Mouse (Mus musculus) embryo, embryonic 11 days (tissue): ENCODE results near the gene Fam207a.
A peak's percentile ranks its signal among the peaks of the same experiment; 100 is the strongest.

Source experiments
- DNase-seq: peaks from one replicate; pipeline ENCODE4 v3.0.0-alpha.2; 2015

The Fam207a gene

DNA sequence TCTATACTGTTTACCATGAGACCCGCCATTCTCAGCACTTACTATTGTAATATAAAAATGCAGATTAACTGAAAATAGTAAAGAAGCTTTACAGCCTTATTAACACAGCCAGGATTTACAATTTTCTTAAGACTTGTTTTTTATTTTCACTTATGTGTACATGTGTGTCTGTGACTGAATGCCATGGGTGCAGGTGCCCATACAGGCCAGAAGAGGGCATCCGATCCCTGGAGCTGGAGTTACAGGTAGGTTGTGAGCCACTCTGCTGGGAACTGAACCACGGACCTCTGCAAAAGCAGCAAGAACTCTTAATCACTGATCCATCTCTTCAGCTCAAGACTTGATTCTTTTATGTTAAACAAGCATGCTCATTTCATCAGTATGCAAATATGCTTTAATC, 22.7 kb downstream of the Fam207a start:
- DNase-seq: no peak

DNA sequence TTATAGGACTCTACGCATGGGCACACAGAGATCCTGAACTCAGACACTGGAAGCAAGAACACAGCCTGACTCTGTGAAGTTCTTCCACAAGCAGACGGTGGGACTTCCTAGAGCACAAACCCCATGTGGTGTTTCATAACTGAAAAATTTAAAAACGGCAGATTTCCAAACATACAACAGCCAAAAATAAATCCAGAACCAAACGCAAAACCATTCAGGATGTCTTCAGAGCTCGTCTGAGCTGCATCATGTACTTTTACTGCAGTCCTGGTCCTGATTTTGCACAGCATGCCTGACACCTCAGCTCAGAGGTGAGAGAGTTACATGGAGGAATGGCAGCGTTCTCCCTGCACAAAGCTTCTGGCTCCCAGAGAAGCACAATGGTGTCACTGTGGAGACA, 24.0 kb downstream of the Fam207a start:
- no peak for DNase-seq

DNA sequence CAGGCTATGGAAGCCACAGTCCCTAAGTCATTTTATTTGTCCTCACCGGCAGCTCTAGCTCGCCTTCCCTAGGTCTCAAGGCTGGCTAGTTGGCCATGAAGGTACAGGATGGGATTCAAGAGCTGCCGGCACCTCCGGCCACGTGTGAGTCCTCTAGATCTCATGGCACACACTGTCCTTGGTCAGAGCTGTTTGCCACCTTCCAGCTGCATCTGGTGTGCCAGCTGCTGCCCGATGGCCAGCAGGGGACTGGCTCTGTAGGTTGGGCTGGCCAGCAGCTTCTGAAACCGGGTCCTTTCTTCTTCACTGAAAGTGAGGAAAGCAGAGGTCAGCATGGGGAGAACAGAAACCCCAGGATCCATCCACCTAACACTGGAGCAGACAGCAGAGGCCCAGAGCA, 27.4 kb downstream of the Fam207a start:
- DNase-seq: no peak

DNA sequence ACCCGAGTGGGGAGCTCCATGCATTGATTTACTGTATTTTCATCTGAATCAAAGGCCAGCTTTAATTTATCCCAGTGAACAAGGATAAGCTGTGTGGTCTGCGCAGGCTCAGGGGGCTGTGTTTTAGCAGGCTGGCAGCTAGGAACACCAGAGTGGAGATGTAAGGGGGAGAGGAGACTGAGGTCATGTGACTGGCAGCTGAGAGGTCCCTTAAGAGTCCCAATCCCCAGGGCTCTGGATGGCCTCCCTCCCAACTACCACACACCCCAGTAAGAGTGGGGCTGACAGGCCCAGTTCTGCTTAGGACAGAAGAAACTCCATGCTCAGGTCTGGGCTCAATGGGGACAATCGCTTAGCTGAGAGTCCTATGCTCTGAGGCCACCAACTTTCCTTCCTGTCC, 29.8 kb downstream of the Fam207a start:
- no peak for DNase-seq

DNA sequence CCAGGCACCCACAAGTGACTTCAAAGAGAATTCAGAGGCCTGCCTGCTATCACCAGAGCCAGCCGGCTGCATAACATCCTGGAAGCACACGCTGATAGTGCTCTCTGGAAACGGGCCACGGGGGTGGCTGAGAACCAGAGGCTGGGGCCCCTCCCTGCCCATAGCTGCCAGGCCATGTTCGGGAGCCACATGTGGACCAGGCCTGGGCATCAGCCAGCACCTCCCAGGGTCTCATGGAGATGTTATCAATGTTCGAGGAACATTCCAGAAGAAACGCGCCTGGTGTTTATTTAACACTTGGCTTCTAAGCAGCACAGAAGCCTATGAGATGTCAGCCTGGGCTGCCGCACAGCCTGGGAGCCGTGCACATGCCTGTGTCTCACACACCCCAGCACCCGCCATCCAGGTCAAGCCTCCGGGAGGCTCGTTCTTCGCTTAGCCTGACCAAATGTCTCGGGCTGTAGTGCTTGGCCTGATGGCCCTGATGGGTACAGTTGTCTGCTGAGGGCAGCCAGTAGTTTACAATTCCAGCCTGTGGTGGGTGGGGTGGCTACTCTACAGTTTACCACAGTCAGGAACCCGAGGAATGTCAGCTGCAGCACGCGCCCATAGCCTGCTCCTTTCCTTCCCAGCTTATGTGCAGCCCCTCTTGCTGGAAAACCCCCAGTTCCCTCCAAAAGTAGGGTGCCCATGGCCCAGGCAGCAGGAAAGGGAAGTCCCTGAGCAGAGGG, 31.2 kb downstream of the Fam207a start:
- peak; percentile 32 for DNase-seq

DNA sequence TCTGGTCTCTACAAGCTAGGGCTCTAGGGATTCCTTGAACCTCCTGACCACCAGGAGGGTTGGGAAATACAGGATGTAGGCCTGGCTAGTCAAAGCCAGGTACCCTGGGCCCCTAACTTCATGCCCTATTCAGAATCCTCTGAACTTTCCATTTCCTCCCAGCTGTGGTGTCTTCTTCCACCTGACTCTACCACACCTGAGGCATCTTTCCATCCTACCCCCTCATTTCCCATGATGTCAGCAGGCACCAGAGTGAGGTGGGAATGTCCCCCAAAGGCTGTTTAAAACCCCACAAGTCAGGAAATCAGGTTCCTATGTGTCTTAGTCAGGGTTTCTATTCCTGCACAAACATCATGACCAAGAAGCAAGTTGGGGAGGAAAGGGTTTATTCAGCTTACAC, 33.8 kb downstream of the Fam207a start:
- no peak for DNase-seq

DNA sequence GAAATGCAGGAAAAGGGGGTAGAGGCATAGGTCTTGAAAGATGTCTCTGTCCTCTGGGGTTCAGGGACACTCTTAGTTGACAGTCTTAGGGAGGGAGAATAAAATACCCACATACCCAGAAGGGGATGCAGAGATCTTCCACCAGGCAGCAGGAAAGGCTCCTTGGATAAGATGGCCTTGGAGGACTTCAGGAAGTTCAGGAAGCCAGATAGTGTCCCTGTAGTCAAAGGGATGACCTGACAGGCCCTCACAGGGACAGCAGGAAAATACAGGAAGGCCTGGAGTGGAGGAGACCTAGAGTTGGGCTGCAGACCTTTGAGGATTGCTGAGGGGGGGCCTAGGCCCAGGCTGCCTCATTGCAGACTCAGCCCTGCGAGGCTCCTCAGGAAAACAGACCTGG, 35.6 kb downstream of the Fam207a start:
- DNase-seq: no peak

DNA sequence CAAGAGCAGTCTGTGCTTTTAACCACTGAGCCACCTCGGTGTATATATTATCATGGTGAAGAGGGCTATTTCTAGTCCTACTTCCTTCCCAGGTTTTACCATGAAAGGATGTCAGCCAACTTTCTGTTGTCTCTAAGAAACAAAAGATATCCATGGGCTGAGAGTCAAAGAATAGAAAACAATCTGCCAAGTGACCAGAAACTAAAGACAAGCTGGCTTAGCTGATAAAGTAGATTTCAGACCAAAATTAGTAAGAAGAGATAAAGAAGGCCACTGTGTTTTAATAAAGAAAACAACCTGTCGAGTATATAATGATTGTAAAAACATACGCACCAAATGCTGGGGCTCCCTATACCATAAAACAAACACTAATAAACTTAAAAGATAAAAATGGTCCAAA, 38.7 kb downstream of the Fam207a start:
- DNase-seq: no peak

DNA sequence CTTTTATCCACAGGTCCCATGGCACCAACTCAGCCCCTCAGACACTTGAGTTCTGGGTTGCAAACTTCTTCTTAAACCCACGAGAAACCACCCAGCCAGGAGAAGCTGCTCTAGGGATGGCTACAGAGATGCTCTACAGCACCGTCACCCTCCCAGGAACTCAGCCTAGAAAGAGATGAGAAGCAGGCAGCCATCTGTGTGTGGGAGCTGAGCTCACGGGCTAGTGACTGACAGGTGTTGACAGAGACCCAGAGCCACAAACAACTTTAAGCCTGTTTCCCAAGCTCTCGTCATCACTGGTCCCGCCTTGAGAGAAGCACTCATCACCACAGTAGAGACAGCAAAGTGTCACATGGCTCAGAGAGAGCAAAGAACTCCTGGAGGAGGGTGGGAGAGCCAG, 43.4 kb downstream of the Fam207a start:
- no peak for DNase-seq

DNA sequence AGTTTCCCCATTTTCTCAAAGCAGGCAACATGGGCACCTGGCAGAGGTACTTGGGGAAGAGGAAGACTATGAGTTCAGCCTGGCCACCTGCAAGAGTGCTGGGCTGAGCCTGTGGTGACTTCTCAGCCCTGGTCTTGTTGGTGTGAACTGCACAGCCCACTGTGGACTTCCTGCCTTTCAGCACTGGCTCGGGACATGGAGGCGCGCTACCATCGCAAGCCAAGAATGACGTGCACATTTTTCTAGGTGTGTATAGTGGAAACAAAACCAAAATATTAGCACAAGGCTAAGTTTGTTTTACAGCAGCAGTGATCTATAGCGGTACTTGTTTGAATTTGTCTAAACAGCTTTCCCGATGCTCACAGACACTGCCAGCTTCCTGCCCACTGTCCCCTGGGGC, 44.1 kb downstream of the Fam207a start:
- DNase-seq: no peak

DNA sequence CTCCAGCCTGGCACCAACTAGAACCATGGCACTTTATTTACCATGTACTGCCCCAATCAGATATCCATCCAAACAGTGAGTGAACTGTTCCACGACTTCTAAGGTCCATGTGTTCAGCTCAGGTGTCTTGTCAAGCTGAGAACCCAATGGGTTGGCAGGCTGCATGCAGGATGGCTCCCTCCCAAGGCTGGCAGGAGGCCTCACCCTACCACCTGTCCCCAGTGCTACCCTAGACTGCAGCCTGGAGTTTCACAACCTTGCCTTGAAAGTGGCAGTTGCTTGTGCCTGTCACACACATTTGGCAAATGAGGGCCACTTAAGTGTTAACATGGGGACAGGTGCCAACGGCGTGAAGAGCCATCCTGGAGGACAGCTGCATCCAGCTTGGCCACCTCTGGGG, 44.8 kb downstream of the Fam207a start:
- DNase-seq: no peak

DNA sequence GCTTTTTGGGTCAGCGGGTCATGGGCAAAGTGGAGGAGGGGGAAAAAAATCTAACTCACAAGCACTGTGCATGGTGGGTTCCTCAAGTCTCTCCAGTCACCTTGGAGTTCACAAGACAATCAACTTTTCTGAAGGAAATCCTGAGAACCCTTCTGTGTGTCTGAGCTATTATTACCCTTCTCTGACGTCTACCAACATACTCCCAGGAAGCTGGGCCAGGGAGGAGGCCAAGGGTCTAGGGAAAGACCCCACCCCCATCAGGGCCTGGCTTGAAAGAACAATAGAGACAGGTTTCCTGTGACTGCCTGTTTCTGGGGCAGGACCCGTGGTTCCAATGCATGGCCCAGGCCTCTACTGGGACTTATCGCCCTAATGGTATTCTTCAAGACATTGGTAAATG, 46.9 kb downstream of the Fam207a start:
- no peak for DNase-seq

DNA sequence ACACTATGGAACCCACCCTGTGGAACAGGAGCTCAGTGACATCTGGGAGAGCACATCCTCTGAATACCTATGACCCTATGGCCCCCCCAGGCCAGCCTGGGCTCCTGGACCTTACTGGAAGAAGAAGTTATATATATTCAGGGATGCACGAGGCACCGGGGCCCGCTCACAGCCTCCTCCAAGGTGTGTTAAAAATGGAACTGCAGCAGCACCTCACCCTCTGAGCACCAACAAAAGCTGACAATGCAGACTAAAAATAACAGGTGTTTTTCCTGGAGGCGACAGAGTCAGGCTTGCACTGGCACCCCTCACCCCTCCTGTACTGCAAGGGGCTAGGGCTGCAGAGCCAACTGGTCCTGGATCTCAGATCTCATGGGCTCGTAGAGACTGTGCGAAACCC, 48.2 kb downstream of the Fam207a start:
- DNase-seq: no peak

DNA sequence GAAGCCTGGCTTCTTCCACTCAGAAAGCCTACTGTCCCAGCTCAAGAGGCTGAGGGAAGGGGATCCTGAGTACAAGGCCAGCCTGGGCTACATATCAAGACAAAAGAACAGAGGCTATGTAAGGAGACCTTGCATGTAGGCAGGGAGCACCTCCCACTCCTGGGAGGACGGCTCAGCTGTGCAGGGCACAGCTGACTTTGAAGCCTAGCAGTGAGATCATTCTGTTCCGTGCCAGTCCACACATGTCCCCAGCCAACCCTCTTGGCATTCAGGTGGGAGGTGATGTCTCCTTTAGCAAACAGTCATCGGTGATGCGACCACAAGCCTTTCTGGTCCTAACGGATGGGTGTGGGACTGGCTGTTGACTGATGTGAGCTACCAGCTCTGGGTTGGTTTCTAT, 49.7 kb downstream of the Fam207a start:
- DNase-seq: no peak

DNA sequence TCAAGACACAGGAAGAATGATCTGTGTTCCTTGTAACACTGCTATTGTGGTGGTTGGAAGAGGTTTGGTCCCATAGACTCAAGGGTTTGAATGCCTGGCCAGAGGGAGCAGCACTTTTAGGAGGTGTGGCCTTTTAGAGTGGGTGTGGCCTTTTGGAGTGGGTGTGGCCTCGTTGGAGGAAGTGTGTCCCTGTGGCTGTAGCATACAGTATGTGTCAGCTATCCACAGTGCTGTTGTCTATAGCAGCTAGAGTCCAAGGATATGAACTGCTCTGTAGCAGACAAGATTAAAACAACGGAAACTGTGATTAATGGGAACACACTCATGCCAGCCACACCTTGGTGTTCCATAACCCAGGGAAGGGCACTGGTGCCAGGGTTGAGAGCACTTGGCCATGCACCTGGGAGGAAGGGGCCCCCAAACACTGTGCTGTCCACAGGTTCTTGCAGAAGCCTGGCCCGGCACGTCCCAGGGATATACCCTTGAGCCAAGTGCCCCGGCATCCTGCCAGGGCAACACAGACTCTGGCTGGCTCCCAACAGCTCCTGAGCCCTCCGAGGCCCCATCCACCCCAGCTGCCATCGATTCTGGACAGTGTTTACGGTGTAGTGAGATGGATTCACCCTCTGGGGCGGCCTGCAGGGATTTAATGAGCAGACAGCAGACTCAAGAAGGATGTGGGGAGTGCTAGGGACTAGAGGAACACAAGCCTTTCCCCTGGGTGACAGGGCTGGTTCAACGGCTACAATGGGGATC, 51.2 kb downstream of the Fam207a start:
- no peak for DNase-seq

DNA sequence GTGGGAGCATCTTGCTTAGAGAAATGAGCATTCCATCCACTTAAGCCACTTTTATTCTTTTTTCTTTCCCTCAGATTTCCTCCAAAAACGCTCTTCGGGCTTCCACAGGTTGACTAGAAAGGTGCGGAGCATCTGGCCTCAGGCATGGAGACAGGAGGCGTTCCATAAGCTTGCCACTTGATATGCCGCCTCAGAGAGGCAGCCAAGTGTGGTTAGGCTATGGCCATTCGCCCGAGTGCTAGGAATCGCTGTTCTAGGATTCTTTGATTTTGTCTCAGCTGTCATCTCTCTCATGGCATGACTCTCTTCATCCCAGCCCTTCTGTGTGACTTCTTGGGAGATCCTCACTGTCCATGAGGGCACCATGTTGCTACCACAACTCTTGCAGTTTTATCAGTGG, 54.4 kb downstream of the Fam207a start:
- DNase-seq: no peak

DNA sequence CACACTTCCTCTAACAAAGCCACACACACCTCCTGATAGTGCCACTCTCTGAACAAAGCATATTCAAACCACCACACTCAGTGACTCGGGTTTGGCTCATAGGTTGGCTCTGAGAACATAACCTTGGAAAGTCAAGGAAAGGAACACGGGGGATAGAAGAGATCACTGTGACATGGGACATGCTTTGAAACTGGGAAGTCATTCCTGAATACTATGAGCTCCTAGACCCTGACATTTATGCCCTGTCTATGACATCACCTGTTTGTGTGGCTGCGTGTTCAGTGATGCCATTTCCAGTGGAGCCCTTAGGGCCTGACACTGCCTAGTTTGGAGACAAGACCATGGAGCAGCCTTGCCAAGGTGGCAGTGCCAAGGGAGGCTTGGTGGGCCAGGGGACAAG, 57.9 kb downstream of the Fam207a start:
- DNase-seq: no peak

DNA sequence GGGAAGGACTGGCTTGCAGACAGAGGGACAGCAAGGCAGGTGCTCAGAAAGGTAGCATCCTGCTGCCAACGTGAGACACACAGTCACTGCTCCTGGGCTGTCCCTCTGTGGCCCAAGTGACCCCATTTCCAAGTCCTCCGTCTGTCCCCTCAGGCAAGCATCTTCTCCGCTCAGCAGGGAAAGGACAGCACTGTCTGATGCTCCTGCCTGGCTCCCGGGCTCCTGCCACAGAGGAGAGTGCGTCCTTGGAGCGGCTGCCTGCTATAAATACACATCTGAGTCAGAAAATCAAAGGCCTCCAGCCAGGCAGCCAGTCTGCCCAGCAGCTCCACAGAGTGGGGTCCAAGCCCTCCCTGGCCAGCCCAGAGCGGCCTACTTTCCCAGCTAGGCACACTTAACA, 59.1 kb downstream of the Fam207a start:
- DNase-seq: no peak

DNA sequence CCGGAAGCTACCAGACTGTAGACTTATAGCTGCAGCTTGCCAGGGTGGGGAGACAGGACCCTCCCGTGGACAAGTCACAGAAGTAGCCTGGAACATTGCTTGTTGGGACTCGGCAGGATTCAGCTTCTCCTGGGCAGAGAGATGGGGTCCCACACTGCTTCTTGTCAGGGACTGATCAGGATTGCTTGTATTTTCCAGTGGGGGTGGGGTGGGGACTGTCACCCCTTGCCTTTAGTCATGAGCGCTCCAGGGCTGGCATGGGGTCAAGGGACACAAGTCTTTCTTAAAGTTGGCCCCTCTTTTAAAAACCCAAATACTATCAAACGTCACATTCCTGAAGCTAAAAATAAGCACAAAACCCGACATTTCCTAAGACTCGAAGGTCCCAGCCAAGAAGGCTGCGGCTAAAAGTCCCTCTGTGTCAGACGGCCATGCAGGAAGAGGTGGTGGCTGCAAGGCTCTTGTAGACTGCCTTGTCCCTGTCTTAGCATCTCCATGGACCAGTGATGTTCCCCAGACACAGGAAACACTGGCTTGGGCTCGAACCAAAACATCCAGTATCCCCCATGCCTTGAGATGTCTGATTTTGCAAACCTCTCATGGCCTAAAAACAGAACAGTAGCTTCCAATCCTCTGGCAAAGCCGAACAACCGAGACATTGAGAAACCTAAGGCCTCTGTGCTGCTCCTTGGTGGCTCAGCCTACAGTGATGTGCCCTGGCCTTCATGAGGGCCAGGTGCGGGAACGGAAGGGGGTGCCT, 60.2 kb downstream of the Fam207a start:
- DNase-seq: no peak

DNA sequence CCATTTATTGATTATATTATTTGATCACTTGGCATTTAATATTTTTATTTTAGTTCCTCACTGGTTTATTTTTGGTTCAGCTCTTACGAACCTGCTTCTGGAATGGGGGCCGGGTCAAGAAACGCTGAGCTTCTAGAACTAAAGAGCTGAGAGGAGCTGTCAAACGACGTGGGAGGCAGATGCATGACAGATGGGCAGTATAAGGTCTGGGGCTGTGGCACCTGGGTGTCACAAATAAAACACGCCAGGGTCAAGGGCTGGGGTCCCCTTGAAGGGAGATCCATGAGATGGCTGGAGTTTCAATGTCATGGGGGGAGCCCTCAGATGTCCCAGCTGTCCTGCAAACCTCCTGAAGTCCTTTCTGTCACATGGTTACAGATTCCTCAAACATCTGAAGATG, 60.8 kb downstream of the Fam207a start:
- DNase-seq: no peak

DNA sequence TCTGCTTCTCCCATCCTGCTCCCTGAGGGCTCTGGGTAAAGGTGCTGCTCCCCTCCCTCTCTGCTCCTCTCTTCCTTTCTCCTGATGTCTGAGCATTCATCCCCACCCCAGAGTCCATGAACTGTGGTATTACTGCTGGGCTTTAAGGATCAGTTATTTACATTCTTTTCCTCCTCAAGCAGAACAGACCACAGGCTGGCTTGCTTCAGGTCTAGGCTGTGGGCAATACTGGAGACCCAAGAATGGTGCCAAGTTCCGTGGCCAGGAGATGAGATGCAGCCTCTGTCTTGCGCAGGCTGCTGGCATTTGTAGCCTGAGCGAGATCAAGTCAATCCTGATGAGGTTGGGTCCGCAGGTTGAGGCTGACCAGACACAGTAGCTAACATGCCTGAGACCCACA, 63.8 kb downstream of the Fam207a start:
- no peak for DNase-seq

DNA sequence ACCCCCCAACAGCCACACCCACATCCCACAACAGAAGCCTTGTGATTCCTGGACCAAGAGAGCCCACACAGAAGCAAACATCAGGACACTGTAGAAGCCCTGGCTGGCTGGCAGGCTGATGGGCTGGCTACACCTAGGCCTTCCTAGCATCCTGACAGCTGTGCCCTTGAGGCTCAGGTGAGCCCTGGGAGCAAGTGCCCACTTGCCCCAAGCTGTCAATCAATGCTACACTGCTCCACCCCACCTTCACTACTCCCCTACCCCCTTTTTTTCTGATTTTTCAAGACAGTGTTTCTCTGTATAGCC, 65.5 kb downstream of the Fam207a start:
- DNase-seq: peak; percentile 16

DNA sequence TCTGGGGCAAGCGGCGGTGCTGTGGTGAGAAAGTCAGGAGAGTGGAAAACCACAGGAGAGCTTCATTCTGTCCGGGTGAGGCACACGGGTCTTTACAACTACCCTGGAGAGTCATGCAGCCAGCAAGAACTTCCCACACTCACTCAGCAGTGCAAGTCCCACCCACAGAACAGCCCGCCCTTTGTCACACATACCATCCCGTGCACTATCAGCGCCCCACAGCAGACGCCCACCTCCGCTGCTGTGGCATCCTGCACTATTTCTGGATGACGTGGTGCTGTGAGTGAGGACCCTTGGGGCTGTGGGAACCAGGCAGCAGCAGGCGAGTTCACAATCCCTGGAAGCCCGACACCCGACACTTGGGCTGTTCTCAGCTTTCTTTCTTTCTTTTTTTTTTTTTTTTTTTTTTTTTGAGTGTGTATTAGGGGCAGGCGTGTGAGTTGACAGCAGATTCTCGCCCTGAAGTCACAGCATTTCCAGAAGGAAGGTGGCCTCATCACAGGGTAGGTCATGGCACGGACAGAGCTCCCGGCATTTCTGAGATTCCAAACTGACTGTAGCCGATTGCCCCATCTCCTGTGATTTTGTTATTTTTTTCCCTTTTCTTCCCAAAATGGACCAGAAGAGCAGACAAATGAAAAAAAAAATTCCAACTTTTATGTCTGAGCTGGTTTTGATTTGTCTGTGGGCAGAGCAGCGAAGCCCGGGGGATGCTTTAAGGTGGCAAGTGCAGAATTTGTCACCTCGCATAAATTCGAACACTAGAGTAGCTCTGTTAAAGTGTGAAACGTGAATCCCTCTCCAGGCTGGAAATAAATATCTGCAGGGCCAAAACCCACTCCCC, 66.0 kb downstream of the Fam207a start:
- peak; percentile 53 for DNase-seq
